Comparison of ENCODE assay signal across 8 mouse cellular contexts in genomic region chr7:141462333-141462821, GRCm38 (mm10). TPM values are rescaled to one million over a fixed set of nuclear protein-coding genes. Genes with fewer than 3 reads are reported as not detected.
DNase-seq lines count a peak whose midpoint lies in the region; ATAC-seq and TF ChIP-seq lines count a peak whose summit lies in the region.

No protein-coding gene starts in this region.

- peak overlapping the region; percentile 83 for H3K4me3 ChIP-seq in heart, adult 2 months
- H3K4me3 ChIP-seq in forebrain, embryonic 12.5 days (replicated peaks) = peak overlapping the region; percentile 38
- H3K4me3 ChIP-seq in lung, embryonic 14.5 days (ENCODE audit: low read depth, low read length) = peak overlapping the region; percentile 45

- TF ChIP-seq EP300 in heart, adult 2 months (IDR thresholded peaks at IDR 0.05; ENCODE audit: insufficient read depth, low read depth, low read length) = no peak

- peak overlapping the region; percentile 58; the same call in 1 of the 2 replicates for H3K4me2 ChIP-seq in forebrain, embryonic 12.5 days
- peak overlapping the region; percentile 76 for H3K4me2 ChIP-seq in lung, embryonic 14.5 days

- no peak for TF ChIP-seq POLR2A in heart, adult 2 months (IDR thresholded peaks at IDR 0.05; ENCODE audit: insufficient read depth, low read depth, low read length)

- no peaks in the 10 kb centered on the region for H3K9me3 ChIP-seq in forebrain, embryonic 12.5 days
- no peaks in the 10 kb centered on the region for H3K9me3 ChIP-seq in lung, embryonic 14.5 days (ENCODE audit: low read depth, low read length)

- peaks cover 27% of the 10 kb centered on the region for H3K4me1 ChIP-seq in heart, adult 2 months (ENCODE audit: control insufficient read depth, insufficient read depth, low read length)
- H3K4me1 ChIP-seq in forebrain, embryonic 12.5 days = peaks cover 30% of the 10 kb centered on the region
- H3K4me1 ChIP-seq in lung, embryonic 14.5 days (ENCODE audit: insufficient read depth) = peaks cover 11% of the 10 kb centered on the region

- peak overlapping the region; percentile 88 for H3K9ac ChIP-seq in heart, adult 2 months (ENCODE audit: low read depth, low read length)
- H3K9ac ChIP-seq in forebrain, embryonic 12.5 days = no peak overlapping the region
- H3K9ac ChIP-seq in lung, embryonic 14.5 days = peak overlapping the region; percentile 58; the same call in 1 of the 2 replicates

- peaks cover 5% of the 10 kb centered on the region; the same call in 1 of the 2 replicates for H3K36me3 ChIP-seq in heart, adult 2 months (ENCODE audit: control insufficient read depth, insufficient read depth, low read length)
- peaks cover 12% of the 10 kb centered on the region; the same call in 1 of the 2 replicates for H3K36me3 ChIP-seq in forebrain, embryonic 12.5 days (replicated peaks)
- peaks cover 11% of the 10 kb centered on the region; the same call in 1 of the 2 replicates for H3K36me3 ChIP-seq in lung, embryonic 14.5 days (ENCODE audit: insufficient read depth)

- no peaks in the 10 kb centered on the region for H3K27me3 ChIP-seq in heart, adult 2 months (ENCODE audit: control insufficient read depth, insufficient read depth, low read length)
- H3K27me3 ChIP-seq in forebrain, embryonic 12.5 days = peaks cover 84% of the 10 kb centered on the region
- H3K27me3 ChIP-seq in lung, embryonic 14.5 days (ENCODE audit: insufficient read depth, low read length) = peaks cover 62% of the 10 kb centered on the region

- no peaks in the 10 kb centered on the region; the same call in 1 of the 2 replicates for H3K79me2 ChIP-seq in heart, adult 2 months (replicated peaks; ENCODE audit: control insufficient read depth, insufficient read depth, low read length)

- ATAC-seq in forebrain, embryonic 12.5 days (ENCODE audit: low FRiP score) = no peak
- no peak for ATAC-seq in lung, embryonic 14.5 days (ENCODE audit: insufficient read depth)

- 16% methylated on average over 5 of the region's 5 CpGs for WGBS in heart, adult 2 months
- WGBS in forebrain, embryonic 12.5 days = 17% methylated on average over 5 of the region's 5 CpGs
- 8% methylated on average over 5 of the region's 5 CpGs for WGBS in lung, embryonic 14.5 days

- intact Hi-C loops in heart, adult 2 months (cut with DNase I) = no loop called here
- intact Hi-C loops in heart, postnatal 25 days (cut with DNase I) = no loop called here

- peak in 1 of 2 experiments; percentile 63 for DNase-seq in heart, adult 2 months
- DNase-seq in heart, postnatal 25 days (ENCODE audit: low spot score) = no peak
- DNase-seq in kidney, adult 18-20 months = peak; percentile 68
- DNase-seq in lung, embryonic 14.5 days = no peak
- DNase-seq in thymus, adult 18-20 months = no peak
- DNase-seq in right cerebral cortex, postnatal 25 days = no peak
- DNase-seq in right cerebral cortex, adult 18-20 months = no peak

- no peak for TF ChIP-seq CTCF in heart, adult 2 months (IDR thresholded peaks at IDR 0.05)
- no peak for TF ChIP-seq CTCF in lung, embryonic 14.5 days (IDR thresholded peaks at IDR 0.05; ENCODE audit: low read depth)

- H3K27ac ChIP-seq in heart, adult 2 months = peak overlapping the region; percentile 97
- H3K27ac ChIP-seq in forebrain, embryonic 12.5 days = no peak overlapping the region
- no peak overlapping the region for H3K27ac ChIP-seq in lung, embryonic 14.5 days (ENCODE audit: low read depth)

RNA-seq across cellular contexts. Expression of gene Cracr2b, which starts 1.5 kb away (rescaled TPM):
- total RNA-seq in heart, adult 2 months (2021) = 10 to 100 TPM; 15.4 to 19.4 TPM
- 23.8 and 35.0 TPM in 2 replicates for polyA plus RNA-seq in heart, adult 2 months (2012; rRNA removed)
- 10 to 100 TPM; 19.7 to 23.1 TPM for total RNA-seq in heart, postnatal 25 days (2021)
- polyA plus RNA-seq in forebrain, embryonic 12.5 days (2016; fragmentation: Nextera tagmentation; extraction: Ambion mirVana) = 4.0 and 4.3 TPM in 2 replicates
- 15.1 and 18.9 TPM in 2 replicates for polyA plus RNA-seq in lung, embryonic 14.5 days (2014; fragmentation: Nextera tagmentation; extraction: Ambion mirVana)

RNA-seq across cellular contexts. Expression of gene Cd151, which starts 4.8 kb away (rescaled TPM):
- 100 to 1,000 TPM; 272 to 334 TPM for total RNA-seq in heart, adult 2 months (2021)
- 395 and 491 TPM in 2 replicates for polyA plus RNA-seq in heart, adult 2 months (2012; rRNA removed)
- total RNA-seq in heart, postnatal 25 days (2021) = 100 to 1,000 TPM; 280 TPM
- 13.9 and 18.2 TPM in 2 replicates for polyA plus RNA-seq in forebrain, embryonic 12.5 days (2016; fragmentation: Nextera tagmentation; extraction: Ambion mirVana)
- polyA plus RNA-seq in lung, embryonic 14.5 days (2014; fragmentation: Nextera tagmentation; extraction: Ambion mirVana) = 69.8 and 79.1 TPM in 2 replicates

RNA-seq across cellular contexts. Expression of gene Pnpla2, which starts 7.4 kb away (rescaled TPM):
- 100 to 1,000 TPM; 398 to 572 TPM for total RNA-seq in heart, adult 2 months (2021)
- polyA plus RNA-seq in heart, adult 2 months (2012; rRNA removed) = 597 and 669 TPM in 2 replicates
- total RNA-seq in heart, postnatal 25 days (2021) = 100 to 1,000 TPM; 409 to 426 TPM
- polyA plus RNA-seq in forebrain, embryonic 12.5 days (2016; fragmentation: Nextera tagmentation; extraction: Ambion mirVana) = 16.2 and 18.3 TPM in 2 replicates
- 26.1 and 26.3 TPM in 2 replicates for polyA plus RNA-seq in lung, embryonic 14.5 days (2014; fragmentation: Nextera tagmentation; extraction: Ambion mirVana)

RNA-seq across cellular contexts. Expression of gene Polr2l, which starts 12.6 kb away (rescaled TPM):
- total RNA-seq in heart, adult 2 months (2021) = 10 to 100 TPM; 71.7 to 82.8 TPM
- 62.6 and 64.4 TPM in 2 replicates for polyA plus RNA-seq in heart, adult 2 months (2012; rRNA removed)
- total RNA-seq in heart, postnatal 25 days (2021) = 10 to 100 TPM; 74.3 to 74.7 TPM
- polyA plus RNA-seq in forebrain, embryonic 12.5 days (2016; fragmentation: Nextera tagmentation; extraction: Ambion mirVana) = 69.8 and 78.4 TPM in 2 replicates
- 71.2 and 74.3 TPM in 2 replicates for polyA plus RNA-seq in lung, embryonic 14.5 days (2014; fragmentation: Nextera tagmentation; extraction: Ambion mirVana)

RNA-seq across cellular contexts. Expression of gene Tspan4, which starts 12.7 kb away (rescaled TPM):
- total RNA-seq in heart, adult 2 months (2021) = 10 to 100 TPM; 17.1 to 40.0 TPM
- polyA plus RNA-seq in heart, adult 2 months (2012; rRNA removed) = 61.9 and 77.5 TPM in 2 replicates
- total RNA-seq in heart, postnatal 25 days (2021) = 10 to 100 TPM; 17.5 to 39.0 TPM
- 18.8 and 24.2 TPM in 2 replicates for polyA plus RNA-seq in forebrain, embryonic 12.5 days (2016; fragmentation: Nextera tagmentation; extraction: Ambion mirVana)
- 95.5 and 100.0 TPM in 2 replicates for polyA plus RNA-seq in lung, embryonic 14.5 days (2014; fragmentation: Nextera tagmentation; extraction: Ambion mirVana)

Comparison
In these comparisons a context has a peak if more than half of its experiments do, and no peak if none do; other contexts are left out.
1. RNA of gene Pnpla2, which starts 7.4 kb away (polyA plus RNA-seq): 597 to 669 TPM in heart, adult 2 months; 26.1 to 26.3 TPM in lung, embryonic 14.5 days and 16.2 to 18.3 TPM in forebrain, embryonic 12.5 days; every median in the first group is over 10 times any median in the second.
2. Peak in every context shown above with its lines, with median percentiles within 50 percentile points of each other: H3K4me3 ChIP-seq.